Mouse (Mus musculus) mouse trophoblast stem cell (cell line): ENCODE data around the gene Vmp1.

Source experiments
- in situ Hi-C, 2 experiments: fragments of 300-500 bp; cut with MseI, MboI; formaldehyde crosslinking; loops; 2 replicates in 1 of 2; 3 replicates in 1 of 2; pipeline ENCODE4 v1.15.1; 2025

Vmp1 gene

GRCm38 (mm10) chr11:86585598-86585984 lies 98.0 kb downstream of the Vmp1 start:
- in situ Hi-C loops = no loop called here

- in situ Hi-C loops = no loop called here
These were observed 98.6 kb downstream of the Vmp1 start for GRCm38 (mm10) chr11:86584898-86585597.

GRCm38 (mm10) chr11:86583990-86584897 lies 99.4 kb downstream of the Vmp1 start:
- in situ Hi-C loops = no loop called here

GRCm38 (mm10) chr11:86583313-86583825 lies 100.3 kb downstream of the Vmp1 start:
- in situ Hi-C loops = no loop called here

GRCm38 (mm10) chr11:86582543-86583260 lies 100.9 kb downstream of the Vmp1 start:
- in situ Hi-C loops = no loop called here

- in situ Hi-C loops = no loop called here
These were observed 101.6 kb downstream of the Vmp1 start for GRCm38 (mm10) chr11:86581943-86582542.

GRCm38 (mm10) chr11:86581250-86581753 lies 102.3 kb downstream of the Vmp1 start:
- in situ Hi-C loops = no loop called here

- in situ Hi-C loops = no loop called here
These were observed 103.1 kb downstream of the Vmp1 start for GRCm38 (mm10) chr11:86580319-86581113.

GRCm38 (mm10) chr11:86579731-86580318 lies 103.8 kb downstream of the Vmp1 start:
- in situ Hi-C loops = no loop called here

GRCm38 (mm10) chr11:86578809-86579730 lies 104.6 kb downstream of the Vmp1 start:
- in situ Hi-C loops = no loop called here

GRCm38 (mm10) chr11:86578106-86578808 lies 105.4 kb downstream of the Vmp1 start:
- in situ Hi-C loops = no loop called here

GRCm38 (mm10) chr11:86577231-86577630 lies 106.4 kb downstream of the Vmp1 start:
- in situ Hi-C loops = no loop called here

- in situ Hi-C loops = no loop called here
These were observed 107.8 kb downstream of the Vmp1 start for GRCm38 (mm10) chr11:86575632-86576378.

GRCm38 (mm10) chr11:86574408-86574807 lies 109.2 kb downstream of the Vmp1 start:
- in situ Hi-C loops = loop anchor here in 1 of 2 experiments (5.0 kb wide), 1 partner anchor 78 kb away; no protein-coding TSS in a partner anchor

GRCm38 (mm10) chr11:86573646-86574231 lies 109.9 kb downstream of the Vmp1 start:
- in situ Hi-C loops = loop anchor here in 1 of 2 experiments (5.0 kb wide), 1 partner anchor 79 kb away; no protein-coding TSS in a partner anchor

- in situ Hi-C loops = loop anchor here in 1 of 2 experiments (5.0 kb wide), 1 partner anchor 80 kb away; no protein-coding TSS in a partner anchor
These were observed 111.0 kb downstream of the Vmp1 start for GRCm38 (mm10) chr11:86572623-86573022.

- in situ Hi-C loops = loop anchor here in 1 of 2 experiments (5.0 kb wide), 1 partner anchor 80 kb away; no protein-coding TSS in a partner anchor
These were observed 111.8 kb downstream of the Vmp1 start for GRCm38 (mm10) chr11:86571871-86572270.
